Mouse (Mus musculus) liver, embryonic 12.5 days (tissue): ENCODE results near the gene Hsfy2. TPM values are rescaled to one million over a fixed set of nuclear protein-coding genes. Genes with fewer than 3 reads are reported as not detected.

Source experiments
- ATAC-seq: fragments of 200-750 bp; cut with Nextera tagmentation; 2 replicates; pipeline ENCODE4 v1.8.0; 2017; ENCODE audit warnings: moderate number of reproducible peaks, mild to moderate bottlenecking, moderate library complexity
- H3K27ac ChIP-seq: fragments of 300-500 bp; sonication (generic); 2 replicates; pipeline ENCODE4 v1.5.1; 2016; ENCODE audit warnings: mild to moderate bottlenecking
- H3K27me3 ChIP-seq: fragments of 300-500 bp; sonication (generic); replicated peaks from 2 replicates; pipeline ENCODE4 v1.6.1; 2016; ENCODE audit warnings: mild to moderate bottlenecking, moderate library complexity
- H3K36me3 ChIP-seq: fragments of 300-500 bp; sonication (generic); 2 replicates; pipeline ENCODE4 v1.6.1; 2016; ENCODE audit warnings: mild to moderate bottlenecking, moderate library complexity
- H3K4me1 ChIP-seq: fragments of 300-500 bp; sonication (generic); 2 replicates; pipeline ENCODE4 v1.6.1; 2016
- H3K4me2 ChIP-seq: fragments of 300-500 bp; sonication (generic); 2 replicates; pipeline ENCODE4 v1.6.1; 2016; ENCODE audit warnings: mild to moderate bottlenecking, moderate library complexity
- H3K4me3 ChIP-seq: fragments of 300-500 bp; sonication (generic); 2 replicates; pipeline ENCODE4 v1.5.1; 2016; ENCODE audit warnings: mild to moderate bottlenecking, moderate library complexity
- H3K9ac ChIP-seq: fragments of 300-500 bp; sonication (generic); 2 replicates; pipeline ENCODE4 v1.6.1; 2016; ENCODE audit warnings: mild to moderate bottlenecking, moderate library complexity
- H3K9me3 ChIP-seq: fragments of 300-500 bp; sonication (generic); replicated peaks from 2 replicates; pipeline ENCODE4 v1.6.1; 2016; ENCODE audit warnings: mild to moderate bottlenecking, moderate library complexity
- WGBS: fragments of 180-500 bp; shearing (Covaris S2); methylation state at CpG from one replicate; pipeline ENCODE4 v1.1.7; 2016; ENCODE audit not compliant: insufficient replicate concordance; 5-methylcytosine and 5-hydroxymethylcytosine counted together
- polyA plus RNA-seq: library from polyadenylated mRNA; unstranded; fragments of >200 nt; fragmentation: Nextera tagmentation; extraction: Ambion mirVana; gene quantifications from 2 replicates; pipeline ENCODE4 v1.2.1, GENCODE M21; 2016

Hsfy2 gene
- polyA plus RNA-seq: not detected in 2 replicates

GRCm38 (mm10) chr1:56637335-56637734 is at the start of gene Hsfy2:
Gene Hsfy2 (minus strand): TSS chr1:56637435.
- ATAC-seq: no peak
- Histone ChIP-seq H3K27me3 (no peaks in the 10 kb centered on the region), H3K4me3 (no peak within 1 kb of the TSS), H3K9ac (no peak within 1 kb of the TSS), H3K4me1 (no peaks in the 10 kb centered on the region), H3K9me3 (no peaks in the 10 kb centered on the region), H3K36me3 (no peaks in the 10 kb centered on the region), H3K4me2 (no peak within 1 kb of the TSS), H3K27ac (no peak within 1 kb of the TSS)
- WGBS: 66% methylated on average over 2 of the region's 2 CpGs

- no peaks in the 10 kb centered on the region for H3K4me1 ChIP-seq
- no peaks in the 10 kb centered on the region for H3K9me3 ChIP-seq
- H3K36me3 ChIP-seq: no peaks in the 10 kb centered on the region
- no peak overlapping the region for H3K9ac ChIP-seq
- no peak for ATAC-seq
- no peak overlapping the region for H3K4me2 ChIP-seq
- no peaks in the 10 kb centered on the region for H3K27me3 ChIP-seq
- no peak overlapping the region for H3K27ac ChIP-seq
- H3K4me3 ChIP-seq: no peak overlapping the region
- 83% methylated on average over 1 of the region's 1 CpGs for WGBS
Observed at GRCm38 (mm10) chr1:56685053-56685557, 47.9 kb upstream of the Hsfy2 start.

- Histone ChIP-seq H3K4me2 (no peak overlapping the region), H3K9me3 (no peaks in the 10 kb centered on the region), H3K27me3 (no peaks in the 10 kb centered on the region), H3K4me3 (no peak overlapping the region), H3K9ac (no peak overlapping the region), H3K4me1 (no peaks in the 10 kb centered on the region), H3K36me3 (no peaks in the 10 kb centered on the region), H3K27ac (no peak overlapping the region)
- ATAC-seq: no peak
Observed at GRCm38 (mm10) chr1:56684512-56684911, 47.3 kb upstream of the Hsfy2 start.

- Histone ChIP-seq H3K9ac (no peak overlapping the region), H3K27ac (no peak overlapping the region), H3K4me1 (no peaks in the 10 kb centered on the region), H3K9me3 (no peaks in the 10 kb centered on the region), H3K27me3 (no peaks in the 10 kb centered on the region), H3K36me3 (no peaks in the 10 kb centered on the region), H3K4me2 (no peak overlapping the region), H3K4me3 (no peak overlapping the region)
- ATAC-seq: no peak
- WGBS: 69% methylated on average over 2 of the region's 2 CpGs
Observed at GRCm38 (mm10) chr1:56681258-56681657, 44.0 kb upstream of the Hsfy2 start.

- Histone ChIP-seq H3K27ac (no peak overlapping the region), H3K36me3 (no peaks in the 10 kb centered on the region), H3K9me3 (no peaks in the 10 kb centered on the region), H3K4me2 (no peak overlapping the region), H3K4me3 (no peak overlapping the region), H3K4me1 (no peaks in the 10 kb centered on the region), H3K27me3 (no peaks in the 10 kb centered on the region), H3K9ac (no peak overlapping the region)
- ATAC-seq: no peak
- WGBS: 36% methylated on average over 2 of the region's 2 CpGs
Observed at GRCm38 (mm10) chr1:56675253-56675652, 38.0 kb upstream of the Hsfy2 start.

- Histone ChIP-seq H3K27ac (no peak overlapping the region), H3K4me3 (no peak overlapping the region), H3K4me1 (no peaks in the 10 kb centered on the region), H3K36me3 (no peaks in the 10 kb centered on the region), H3K9ac (no peak overlapping the region), H3K4me2 (no peak overlapping the region), H3K27me3 (no peaks in the 10 kb centered on the region), H3K9me3 (no peaks in the 10 kb centered on the region)
- 66% methylated on average over 3 of the region's 3 CpGs for WGBS
- ATAC-seq: no peak
Observed at GRCm38 (mm10) chr1:56674601-56675000, 37.4 kb upstream of the Hsfy2 start.

- Histone ChIP-seq H3K4me3 (no peak overlapping the region), H3K9me3 (no peaks in the 10 kb centered on the region), H3K27me3 (no peaks in the 10 kb centered on the region), H3K36me3 (no peaks in the 10 kb centered on the region), H3K4me1 (no peaks in the 10 kb centered on the region), H3K27ac (no peak overlapping the region), H3K4me2 (no peak overlapping the region), H3K9ac (no peak overlapping the region)
- ATAC-seq: no peak
- 39% methylated on average over 8 of the region's 8 CpGs for WGBS
Observed at GRCm38 (mm10) chr1:56671241-56671945, 34.2 kb upstream of the Hsfy2 start.

GRCm38 (mm10) chr1:56670509-56670908 is 33.3 kb upstream of the Hsfy2 start:
- H3K4me1 ChIP-seq: no peaks in the 10 kb centered on the region
- H3K9ac ChIP-seq: no peak overlapping the region
- no peak overlapping the region for H3K4me2 ChIP-seq
- no peak overlapping the region for H3K4me3 ChIP-seq
- no peak for ATAC-seq
- H3K27me3 ChIP-seq: no peaks in the 10 kb centered on the region
- no peak overlapping the region for H3K27ac ChIP-seq
- no peaks in the 10 kb centered on the region for H3K9me3 ChIP-seq
- WGBS: 60% methylated on average over 5 of the region's 5 CpGs
- H3K36me3 ChIP-seq: no peaks in the 10 kb centered on the region

GRCm38 (mm10) chr1:56664606-56665005 is 27.4 kb upstream of the Hsfy2 start:
- no peak for ATAC-seq
- H3K27ac ChIP-seq: no peak overlapping the region
- H3K4me3 ChIP-seq: no peak overlapping the region
- no peaks in the 10 kb centered on the region for H3K9me3 ChIP-seq
- 57% methylated on average over 3 of the region's 3 CpGs for WGBS
- H3K27me3 ChIP-seq: no peaks in the 10 kb centered on the region
- no peaks in the 10 kb centered on the region for H3K4me1 ChIP-seq
- no peak overlapping the region for H3K9ac ChIP-seq
- H3K4me2 ChIP-seq: no peak overlapping the region
- H3K36me3 ChIP-seq: no peaks in the 10 kb centered on the region

- 61% methylated on average over 7 of the region's 7 CpGs for WGBS
- Histone ChIP-seq H3K4me2 (no peak overlapping the region), H3K27me3 (no peaks in the 10 kb centered on the region), H3K9me3 (no peaks in the 10 kb centered on the region), H3K9ac (no peak overlapping the region), H3K36me3 (no peaks in the 10 kb centered on the region), H3K4me1 (no peaks in the 10 kb centered on the region), H3K4me3 (no peak overlapping the region), H3K27ac (no peak overlapping the region)
- no peak for ATAC-seq
Observed at GRCm38 (mm10) chr1:56626824-56627223, 10.4 kb downstream of the Hsfy2 start.

- WGBS: 69% methylated on average over 3 of the region's 3 CpGs
- H3K36me3 ChIP-seq: no peaks in the 10 kb centered on the region
- no peak overlapping the region for H3K9ac ChIP-seq
- H3K4me1 ChIP-seq: no peaks in the 10 kb centered on the region
- H3K27ac ChIP-seq: no peak overlapping the region
- H3K4me2 ChIP-seq: no peak overlapping the region
- H3K9me3 ChIP-seq: no peaks in the 10 kb centered on the region
- no peaks in the 10 kb centered on the region for H3K27me3 ChIP-seq
- no peak for ATAC-seq
- H3K4me3 ChIP-seq: no peak overlapping the region
Observed at GRCm38 (mm10) chr1:56624304-56624703, 12.9 kb downstream of the Hsfy2 start.

- Histone ChIP-seq H3K9me3 (no peaks in the 10 kb centered on the region), H3K4me3 (no peak overlapping the region), H3K4me2 (no peak overlapping the region), H3K9ac (no peak overlapping the region), H3K4me1 (no peaks in the 10 kb centered on the region), H3K36me3 (no peaks in the 10 kb centered on the region), H3K27me3 (no peaks in the 10 kb centered on the region), H3K27ac (no peak overlapping the region)
- 74% methylated on average over 1 of the region's 1 CpGs for WGBS
- ATAC-seq: no peak
Observed at GRCm38 (mm10) chr1:56612384-56612783, 24.9 kb downstream of the Hsfy2 start.
